Mouse (Mus musculus) heart, embryonic 12.5 days (tissue): Measurements from ENCODE around the gene Kif26a. TPM values are rescaled to one million over a fixed set of nuclear protein-coding genes. Genes with fewer than 3 reads are reported as not detected.

Experiments used
- ATAC-seq: fragments of 200-750 bp; cut with Nextera tagmentation; 2 replicates; pipeline ENCODE4 v1.8.0; 2017; ENCODE audit warnings: moderate TSS enrichment, moderate library complexity; ENCODE audit not compliant: insufficient number of reproducible peaks, low FRiP score
- H3K27ac ChIP-seq: fragments of 300-500 bp; sonication (generic); 2 replicates; pipeline ENCODE4 v1.5.1; 2016; ENCODE audit warnings: mild to moderate bottlenecking, moderate library complexity; ENCODE audit not compliant: poor library complexity, severe bottlenecking
- H3K27me3 ChIP-seq: fragments of 300-500 bp; sonication (generic); replicated peaks from 2 replicates; pipeline ENCODE4 v1.6.1; 2016; ENCODE audit warnings: mild to moderate bottlenecking, moderate library complexity
- H3K36me3 ChIP-seq: fragments of 300-500 bp; sonication (generic); 2 replicates; pipeline ENCODE4 v1.6.1; 2016; ENCODE audit warnings: mild to moderate bottlenecking, moderate library complexity
- H3K4me1 ChIP-seq: fragments of 300-500 bp; sonication (generic); replicated peaks from 2 replicates; pipeline ENCODE4 v1.6.1; 2016; ENCODE audit warnings: mild to moderate bottlenecking
- H3K4me2 ChIP-seq: fragments of 300-500 bp; sonication (generic); 2 replicates; pipeline ENCODE4 v1.6.1; 2016; ENCODE audit warnings: mild to moderate bottlenecking, moderate library complexity
- H3K4me3 ChIP-seq: fragments of 300-500 bp; sonication (generic); 2 replicates; pipeline ENCODE4 v1.5.1; 2016; ENCODE audit warnings: mild to moderate bottlenecking
- H3K9ac ChIP-seq: fragments of 300-500 bp; sonication (generic); 2 replicates; pipeline ENCODE4 v1.6.1; 2016; ENCODE audit warnings: mild to moderate bottlenecking, moderate library complexity
- H3K9me3 ChIP-seq: fragments of 300-500 bp; sonication (generic); replicated peaks from 2 replicates; pipeline ENCODE4 v1.6.1; 2016; ENCODE audit warnings: mild to moderate bottlenecking, moderate library complexity
- WGBS: fragments of 180-500 bp; shearing (Covaris S2); methylation state at CpG from one replicate; pipeline ENCODE4 v1.1.7; 2016; 5-methylcytosine and 5-hydroxymethylcytosine counted together
- polyA plus RNA-seq: library from polyadenylated mRNA; unstranded; fragments of >200 nt; fragmentation: Nextera tagmentation; extraction: Ambion mirVana; gene quantifications from 2 replicates; pipeline ENCODE4 v1.2.1, GENCODE M21; 2016

The Kif26a gene
- polyA plus RNA-seq, 1 experiment from 2014 or later, result 2.7 TPM

DNA sequence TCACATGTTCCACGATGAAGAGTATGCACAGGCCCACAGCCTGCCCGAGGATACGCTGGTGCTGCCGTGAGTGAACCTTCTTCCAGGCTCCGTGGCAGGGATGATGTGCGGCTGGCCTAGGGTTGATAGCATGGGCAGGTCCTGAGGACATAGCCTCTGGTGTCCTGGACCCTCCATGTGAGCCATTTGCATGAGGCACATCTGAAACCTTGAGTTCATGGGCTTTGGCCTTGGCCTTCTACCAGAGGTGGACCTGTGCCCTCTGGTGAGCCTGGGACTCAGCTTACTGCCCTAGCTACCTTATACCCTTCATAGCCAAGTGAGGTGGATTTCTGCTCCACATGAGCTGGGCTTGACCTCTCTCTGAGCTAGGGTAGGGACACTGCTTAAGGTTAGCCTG is 33.8 kb upstream of the Kif26a start:
- no peak for ATAC-seq
- H3K36me3 ChIP-seq, result no peaks in the 10 kb centered on the region
- peaks cover 91% of the 10 kb centered on the region for H3K27me3 ChIP-seq
- no peak overlapping the region for H3K4me2 ChIP-seq
- H3K4me3 ChIP-seq, result no peak overlapping the region
- H3K27ac ChIP-seq, result no peak overlapping the region
- 86% methylated on average over 6 of the region's 6 CpGs for WGBS
- H3K9me3 ChIP-seq, result no peaks in the 10 kb centered on the region
- no peaks in the 10 kb centered on the region for H3K4me1 ChIP-seq
- H3K9ac ChIP-seq, result no peak overlapping the region

DNA sequence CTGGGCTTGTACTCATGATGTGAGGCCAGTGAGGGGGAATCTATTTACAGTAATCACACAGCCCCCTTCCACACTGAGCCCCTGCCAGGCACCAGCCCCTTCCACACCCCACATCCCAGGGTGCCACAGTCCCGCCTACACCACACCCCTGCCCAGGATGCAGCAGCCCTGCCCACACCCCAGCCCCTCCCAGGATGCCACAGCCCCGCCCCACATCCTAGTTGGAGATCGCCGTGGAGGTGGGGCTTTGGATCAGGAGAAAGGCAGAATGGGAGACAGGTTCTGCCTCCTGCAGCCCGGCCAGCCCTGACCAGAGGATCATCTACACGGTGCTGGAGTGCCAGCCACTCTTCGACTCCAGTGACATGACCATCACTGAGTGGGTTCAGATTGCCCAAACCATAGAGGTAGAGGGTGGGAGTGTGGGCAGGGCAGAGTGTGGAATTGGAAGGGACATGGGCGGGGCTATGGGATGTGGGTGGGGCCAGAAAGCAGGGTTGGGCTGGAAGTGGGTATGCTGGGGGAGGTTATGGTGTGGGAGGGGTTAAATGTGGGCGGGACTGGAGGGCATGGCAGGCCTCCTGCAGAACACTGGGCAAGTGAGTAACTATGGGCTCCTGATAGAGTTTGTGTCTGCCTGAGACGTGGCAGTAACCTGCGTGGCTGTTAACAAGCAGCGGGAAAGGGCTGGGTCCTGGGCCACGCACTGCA is 33.2 kb upstream of the Kif26a start:
- peak; percentile 62 for ATAC-seq
- H3K4me3 ChIP-seq, result no peak overlapping the region
- no peaks in the 10 kb centered on the region for H3K36me3 ChIP-seq
- H3K4me2 ChIP-seq, result no peak overlapping the region
- H3K9me3 ChIP-seq, result no peaks in the 10 kb centered on the region
- 19% methylated on average over 13 of the region's 13 CpGs for WGBS
- no peak overlapping the region for H3K27ac ChIP-seq
- no peak overlapping the region for H3K9ac ChIP-seq
- H3K4me1 ChIP-seq, result no peaks in the 10 kb centered on the region
- peaks cover 90% of the 10 kb centered on the region for H3K27me3 ChIP-seq

- H3K4me3 ChIP-seq, result no peak overlapping the region
- H3K4me1 ChIP-seq, result no peaks in the 10 kb centered on the region
- WGBS, result 15% methylated on average over 7 of the region's 7 CpGs
- H3K27ac ChIP-seq, result no peak overlapping the region
- ATAC-seq, result no peak
- H3K36me3 ChIP-seq, result no peaks in the 10 kb centered on the region
- no peak overlapping the region for H3K4me2 ChIP-seq
- H3K9ac ChIP-seq, result no peak overlapping the region
- peaks cover 87% of the 10 kb centered on the region for H3K27me3 ChIP-seq
- no peaks in the 10 kb centered on the region for H3K9me3 ChIP-seq
Observed at GRCm38 (mm10) chr12:112113710-112114109, 32.3 kb upstream of the Kif26a start.

GRCm38 (mm10) chr12:112117006-112117405 is 29.0 kb upstream of the Kif26a start:
- Histone ChIP-seq H3K27ac (no peak overlapping the region), H3K4me3 (no peak overlapping the region), H3K9me3 (no peaks in the 10 kb centered on the region), H3K36me3 (no peaks in the 10 kb centered on the region), H3K9ac (no peak overlapping the region), H3K27me3 (peaks cover 64% of the 10 kb centered on the region), H3K4me1 (no peaks in the 10 kb centered on the region), H3K4me2 (no peak overlapping the region)
- 82% methylated on average over 5 of the region's 5 CpGs for WGBS
- ATAC-seq, result no peak

- H3K36me3 ChIP-seq, result no peaks in the 10 kb centered on the region
- no peak for ATAC-seq
- no peak overlapping the region for H3K4me2 ChIP-seq
- H3K4me1 ChIP-seq, result no peaks in the 10 kb centered on the region
- WGBS, result 77% methylated on average over 7 of the region's 7 CpGs
- H3K9ac ChIP-seq, result no peak overlapping the region
- H3K27me3 ChIP-seq, result peaks cover 59% of the 10 kb centered on the region
- H3K4me3 ChIP-seq, result no peak overlapping the region
- H3K9me3 ChIP-seq, result no peaks in the 10 kb centered on the region
- no peak overlapping the region for H3K27ac ChIP-seq
Observed at GRCm38 (mm10) chr12:112117649-112118048, 28.4 kb upstream of the Kif26a start.

- Histone ChIP-seq H3K9ac (no peak overlapping the region), H3K4me3 (no peak overlapping the region), H3K9me3 (no peaks in the 10 kb centered on the region), H3K36me3 (no peaks in the 10 kb centered on the region), H3K4me2 (no peak overlapping the region), H3K27ac (no peak overlapping the region), H3K4me1 (no peaks in the 10 kb centered on the region), H3K27me3 (peaks cover 53% of the 10 kb centered on the region)
- 67% methylated on average over 3 of the region's 3 CpGs for WGBS
- no peak for ATAC-seq
Observed at GRCm38 (mm10) chr12:112121188-112121587, 24.8 kb upstream of the Kif26a start.

DNA sequence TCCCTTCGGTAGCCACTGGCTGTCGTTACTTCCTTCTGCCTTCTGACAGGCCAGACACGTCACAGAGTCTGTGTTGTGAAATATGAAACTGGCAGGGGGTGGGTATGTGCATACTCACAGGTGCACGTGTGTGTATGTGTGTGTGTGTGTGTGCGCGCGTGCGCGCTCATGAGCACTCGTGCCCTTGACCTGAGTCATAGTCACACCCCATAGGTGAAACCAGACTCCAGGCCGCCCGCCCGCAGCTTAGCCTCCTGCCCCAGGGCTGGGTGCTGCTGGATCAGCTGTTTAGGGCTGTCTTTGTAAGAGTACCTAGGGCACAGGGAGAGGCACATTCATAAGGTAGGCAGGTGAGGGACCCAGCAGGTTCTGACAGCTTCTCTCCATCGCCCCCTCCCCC is 20.1 kb upstream of the Kif26a start:
- peaks cover 8% of the 10 kb centered on the region for H3K4me1 ChIP-seq
- no peak overlapping the region for H3K27ac ChIP-seq
- no peaks in the 10 kb centered on the region for H3K36me3 ChIP-seq
- 77% methylated on average over 14 of the region's 14 CpGs for WGBS
- no peak overlapping the region for H3K4me2 ChIP-seq
- no peak for ATAC-seq
- peaks cover 68% of the 10 kb centered on the region for H3K27me3 ChIP-seq
- H3K4me3 ChIP-seq, result no peak overlapping the region
- no peaks in the 10 kb centered on the region for H3K9me3 ChIP-seq
- H3K9ac ChIP-seq, result no peak overlapping the region

DNA sequence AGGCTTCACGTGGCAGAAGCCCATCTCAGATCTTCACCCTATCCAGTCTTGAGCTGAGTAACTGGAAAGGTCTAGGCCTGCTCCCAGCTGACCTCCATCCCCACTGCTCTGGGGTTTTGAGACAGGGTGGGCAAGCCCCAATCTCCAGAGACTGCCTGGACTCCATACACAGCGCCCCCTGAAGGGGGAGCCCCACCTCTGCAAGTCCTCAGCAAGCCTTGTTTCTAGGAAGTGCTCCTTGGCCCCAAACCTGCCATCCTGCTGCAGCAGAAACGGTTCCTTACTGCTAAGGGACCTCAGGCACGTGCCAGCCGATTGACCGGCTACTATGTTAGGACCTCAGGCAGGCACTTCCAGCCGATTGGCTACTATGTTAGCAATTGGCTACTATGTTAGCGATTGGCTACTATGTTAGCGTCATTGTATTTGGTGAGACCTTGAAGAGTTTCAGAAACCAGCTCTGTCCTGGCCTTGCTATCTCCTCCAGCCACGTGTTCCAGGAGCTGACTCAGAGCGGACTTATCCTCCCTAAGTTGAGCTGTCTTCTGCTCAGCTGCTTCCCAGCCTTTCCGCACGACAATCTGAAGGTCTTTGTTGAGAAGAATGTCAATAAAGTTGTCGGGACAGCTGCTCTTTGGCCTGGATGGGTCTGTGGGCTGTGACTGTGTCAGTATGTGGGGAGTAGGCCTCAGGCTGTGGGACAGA is 18.9 kb upstream of the Kif26a start:
- Histone ChIP-seq H3K9me3 (no peaks in the 10 kb centered on the region), H3K4me2 (no peak overlapping the region), H3K36me3 (no peaks in the 10 kb centered on the region), H3K27ac (no peak overlapping the region), H3K4me1 (peaks cover 9% of the 10 kb centered on the region), H3K9ac (no peak overlapping the region), H3K27me3 (peaks cover 80% of the 10 kb centered on the region), H3K4me3 (no peak overlapping the region)
- ATAC-seq, result no peak
- WGBS, result 56% methylated on average over 14 of the region's 14 CpGs

GRCm38 (mm10) chr12:112128526-112128925 is 17.5 kb upstream of the Kif26a start:
- Histone ChIP-seq H3K27ac (no peak overlapping the region), H3K9ac (no peak overlapping the region), H3K4me1 (peaks cover 9% of the 10 kb centered on the region), H3K36me3 (no peaks in the 10 kb centered on the region), H3K4me2 (no peak overlapping the region), H3K4me3 (no peak overlapping the region), H3K27me3 (peaks cover 86% of the 10 kb centered on the region), H3K9me3 (no peaks in the 10 kb centered on the region)
- 80% methylated on average over 4 of the region's 4 CpGs for WGBS
- no peak for ATAC-seq

DNA sequence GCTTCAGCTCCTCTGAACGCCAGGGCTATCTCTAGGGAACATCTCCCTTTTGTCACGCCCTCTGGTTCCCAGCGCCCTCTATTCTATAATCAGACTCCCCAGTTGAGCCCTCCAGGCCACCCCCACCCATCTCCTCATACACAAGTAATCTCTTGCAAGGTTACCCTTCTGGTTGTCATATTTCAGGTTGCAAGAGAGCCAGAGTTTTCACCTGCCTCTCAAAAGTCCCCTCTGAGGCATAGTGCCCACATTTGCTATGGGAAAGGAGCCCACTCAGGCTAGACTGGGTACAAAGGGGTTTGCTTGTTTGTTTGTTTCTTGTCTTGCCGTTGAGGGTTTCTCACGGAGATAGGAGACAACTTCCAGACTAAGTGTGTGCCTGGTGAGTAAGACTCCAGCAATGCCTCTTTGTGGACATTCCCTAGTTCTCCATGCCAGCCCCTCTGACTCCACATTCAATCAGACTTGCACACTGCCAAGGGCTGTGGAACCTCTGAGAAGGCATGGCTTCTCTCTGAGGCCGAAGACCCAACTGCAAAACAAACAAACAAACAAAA is 16.6 kb upstream of the Kif26a start:
- WGBS, result 51% methylated on average over 6 of the region's 6 CpGs
- H3K4me2 ChIP-seq, result no peak overlapping the region
- peaks cover 90% of the 10 kb centered on the region for H3K27me3 ChIP-seq
- H3K4me1 ChIP-seq, result peaks cover 9% of the 10 kb centered on the region
- no peak for ATAC-seq
- H3K9ac ChIP-seq, result no peak overlapping the region
- no peaks in the 10 kb centered on the region for H3K9me3 ChIP-seq
- H3K4me3 ChIP-seq, result 0 out of 2 replicates have a peak overlapping the region, but pooled peaks have one; percentile 68
- no peaks in the 10 kb centered on the region for H3K36me3 ChIP-seq
- no peak overlapping the region for H3K27ac ChIP-seq

DNA sequence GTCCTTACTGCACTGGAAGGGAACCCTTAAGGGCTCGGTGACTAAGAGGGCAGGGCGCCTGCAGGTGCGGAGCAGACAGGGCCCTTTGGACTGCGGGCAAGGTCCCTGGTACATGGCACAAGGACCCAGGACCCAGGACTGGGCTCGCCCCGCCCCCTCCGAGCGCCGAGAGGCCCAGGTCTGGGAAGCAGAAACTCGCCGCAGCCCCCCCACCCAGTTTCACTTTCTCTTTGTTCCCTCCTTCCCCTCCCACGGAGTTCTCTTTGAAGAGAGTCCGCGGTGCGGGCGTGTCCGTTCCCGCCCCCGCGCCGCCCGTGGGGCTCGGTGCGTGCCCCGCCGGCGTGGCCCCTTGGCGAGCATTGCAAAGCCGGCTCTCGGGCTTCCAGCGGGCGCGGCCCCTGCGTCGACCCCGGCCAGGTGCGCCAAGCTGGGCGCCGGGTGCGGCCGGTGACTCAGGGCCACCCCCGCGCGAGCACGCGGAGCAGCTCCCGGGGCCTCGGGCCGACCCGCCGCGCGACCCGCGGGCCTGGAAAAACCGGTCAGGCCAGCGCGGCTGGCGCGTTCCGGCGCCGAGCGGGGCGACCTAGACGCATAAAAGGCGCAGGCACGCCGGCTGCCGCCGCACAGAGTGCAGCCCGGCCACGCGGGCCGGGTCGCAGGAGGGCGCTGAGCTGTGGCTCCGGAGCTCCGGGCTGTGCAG is 15.7 kb upstream of the Kif26a start:
- peak overlapping the region; percentile 76 for H3K9ac ChIP-seq
- no peaks in the 10 kb centered on the region for H3K9me3 ChIP-seq
- peak overlapping the region; percentile 68 for H3K4me3 ChIP-seq
- no peaks in the 10 kb centered on the region for H3K36me3 ChIP-seq
- H3K27ac ChIP-seq, result no peak overlapping the region
- WGBS, result under 1% methylated on average over 79 of the region's 79 CpGs
- peak; percentile 64; the same call in 1 of the 2 replicates for ATAC-seq
- H3K4me2 ChIP-seq, result peak overlapping the region; percentile 88
- peaks cover 9% of the 10 kb centered on the region for H3K4me1 ChIP-seq
- peaks cover 90% of the 10 kb centered on the region for H3K27me3 ChIP-seq
